25 mouse cellular contexts compared by ENCODE assay signal in genomic region chrX:99445059-99445458, GRCm38 (mm10).
"Had no signal": no experiment of that assay in that cellular context is flagged by ENCODE, and none has a peak within 500 bp of the region (broad histone marks: within the 10 kb centered on the region; RNA-seq: fewer than 3 reads in every experiment).

No protein-coding gene starts in this region.

- H3K4me3 ChIP-seq: heart, embryonic 10.5 days; heart, embryonic 12.5 days; hindbrain, embryonic 10.5 days; hindbrain, embryonic 12.5 days; intestine, embryonic 15.5 days; layer of hippocampus, adult 2 months; left cerebral cortex, adult 2 months; limb, embryonic 12.5 days; liver, embryonic 13.5 days had no signal

- H3K9me3 ChIP-seq: heart, embryonic 10.5 days; heart, embryonic 12.5 days; hindbrain, embryonic 10.5 days; hindbrain, embryonic 12.5 days; intestine, embryonic 15.5 days; limb, embryonic 12.5 days; liver, embryonic 13.5 days had no signal

- H3K27ac ChIP-seq: heart, embryonic 10.5 days; hindbrain, embryonic 10.5 days; hindbrain, embryonic 12.5 days; hindbrain, embryonic 14.5 days; intestine, embryonic 15.5 days; layer of hippocampus, adult 2 months; left cerebral cortex, adult 2 months; liver, embryonic 13.5 days had no signal

- H3K4me2 ChIP-seq: heart, embryonic 12.5 days; hindbrain, embryonic 12.5 days; hindbrain, embryonic 14.5 days; intestine, embryonic 15.5 days; limb, embryonic 12.5 days; liver, embryonic 11.5 days; liver, embryonic 13.5 days had no signal

- H3K9ac ChIP-seq: heart, embryonic 12.5 days; hindbrain, embryonic 12.5 days; hindbrain, embryonic 14.5 days; intestine, embryonic 15.5 days; limb, embryonic 12.5 days; liver, embryonic 13.5 days had no signal

- H3K36me3 ChIP-seq: heart, embryonic 10.5 days; heart, embryonic 12.5 days; hindbrain, embryonic 10.5 days; hindbrain, embryonic 12.5 days; intestine, embryonic 15.5 days; limb, embryonic 12.5 days; liver, embryonic 13.5 days had no signal

- ATAC-seq: inflammation-experienced regulatory T-cells, adult 6 months; intestine, embryonic 15.5 days; intestine, postnatal 0 days had no signal

- DNase-seq: gastrocnemius, postnatal 14 days; gastrocnemius, postnatal 36 days; heart, adult 11 months; heart, postnatal 10 days; heart, postnatal 4 days; kidney, adult 18-20 months; kidney, adult 8-10 months; kidney, postnatal 10 days; kidney, postnatal 25 days; kidney, postnatal 4 days; left cerebral cortex, postnatal 4 days; liver; liver, embryonic 13.5 days had no signal

- H3K4me1 ChIP-seq: liver, embryonic 13.5 days had no signal
